23 mouse cellular contexts compared by ENCODE assay signal in the genomic region with DNA sequence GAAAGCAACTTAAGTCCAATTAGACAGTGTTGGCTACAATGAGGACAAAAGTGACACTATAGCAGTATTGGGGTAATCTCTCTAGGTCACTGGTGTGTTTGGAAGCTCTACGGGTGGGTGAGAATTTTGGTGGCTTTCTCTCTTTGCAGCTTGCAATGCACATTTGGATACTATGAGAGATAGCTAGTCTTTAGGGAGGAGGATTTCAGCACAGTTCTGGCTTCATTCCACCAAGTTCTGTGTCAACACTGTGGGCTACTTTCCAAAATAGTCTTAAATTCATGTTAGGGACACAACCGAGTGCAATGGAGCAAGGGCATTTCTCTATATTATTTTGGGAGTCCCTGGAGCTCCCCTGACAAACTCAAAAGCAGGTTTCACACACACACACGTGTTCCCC. TPM values are rescaled to one million over a fixed set of nuclear protein-coding genes. Genes with fewer than 3 reads are reported as not detected.
"Had no signal": no experiment of that assay in that cellular context is flagged by ENCODE, and none has a peak within 500 bp of the region (broad histone marks: within the 10 kb centered on the region; RNA-seq: fewer than 3 reads in every experiment).

No protein-coding gene starts in this region.

- H3K4me1 ChIP-seq: limb, embryonic 10.5 days; limb, embryonic 13.5 days; lung, embryonic 15.5 days; megakaryocyte, embryonic 14.5 days; midbrain, embryonic 10.5 days; midbrain, embryonic 13.5 days had no signal

- H3K9me3 ChIP-seq: limb, embryonic 10.5 days; limb, embryonic 13.5 days; lung, embryonic 15.5 days; megakaryocyte, embryonic 14.5 days; midbrain, embryonic 10.5 days; midbrain, embryonic 13.5 days had no signal

- H3K9ac ChIP-seq: limb, embryonic 13.5 days; liver, embryonic 14.5 days; liver, postnatal 0 days; lung, embryonic 15.5 days; midbrain, embryonic 13.5 days had no signal

- H3K36me3 ChIP-seq: limb, embryonic 10.5 days; limb, embryonic 13.5 days; lung, embryonic 15.5 days; midbrain, embryonic 10.5 days; midbrain, embryonic 13.5 days had no signal

- H3K27me3 ChIP-seq: limb, embryonic 13.5 days; lung, embryonic 15.5 days; megakaryocyte, embryonic 14.5 days; midbrain, embryonic 13.5 days had no signal

- H3K27ac ChIP-seq: kidney, postnatal 0 days; layer of hippocampus, adult 2 months; limb, embryonic 10.5 days; limb, embryonic 13.5 days; liver, embryonic 14.5 days; lung, embryonic 15.5 days; midbrain, embryonic 10.5 days; midbrain, embryonic 13.5 days had no signal

- ATAC-seq: intestine, postnatal 0 days; liver, postnatal 0 days; midbrain, embryonic 13.5 days; midbrain, embryonic 16.5 days had no signal

- H3K4me2 ChIP-seq: limb, embryonic 13.5 days; lung, embryonic 15.5 days; midbrain, embryonic 13.5 days had no signal

- DNase-seq: kidney, adult 2 months; kidney, postnatal 25 days; layer of hippocampus, adult 9-11 months; liver; liver, postnatal 0 days; retina, postnatal 1 day; right cerebral cortex, postnatal 25 days; spleen, adult 18-20 months; thymus, adult 18-20 months; thymus, postnatal 4 days had no signal

- H3K4me3 ChIP-seq: layer of hippocampus, adult 2 months; limb, embryonic 10.5 days; limb, embryonic 13.5 days; lung, embryonic 15.5 days; megakaryocyte, embryonic 14.5 days; midbrain, embryonic 10.5 days; midbrain, embryonic 13.5 days had no signal

RNA-seq across cellular contexts. Expression of a gene that starts 58.3 kb away (rescaled TPM):
- polyA plus RNA-seq: kidney, adult 2 months; large intestine, adult 2 months; liver, postnatal 0 days; testis, adult 2 months had no signal
